ENCODE assay signal across 30 mouse cellular contexts in the genomic region with DNA sequence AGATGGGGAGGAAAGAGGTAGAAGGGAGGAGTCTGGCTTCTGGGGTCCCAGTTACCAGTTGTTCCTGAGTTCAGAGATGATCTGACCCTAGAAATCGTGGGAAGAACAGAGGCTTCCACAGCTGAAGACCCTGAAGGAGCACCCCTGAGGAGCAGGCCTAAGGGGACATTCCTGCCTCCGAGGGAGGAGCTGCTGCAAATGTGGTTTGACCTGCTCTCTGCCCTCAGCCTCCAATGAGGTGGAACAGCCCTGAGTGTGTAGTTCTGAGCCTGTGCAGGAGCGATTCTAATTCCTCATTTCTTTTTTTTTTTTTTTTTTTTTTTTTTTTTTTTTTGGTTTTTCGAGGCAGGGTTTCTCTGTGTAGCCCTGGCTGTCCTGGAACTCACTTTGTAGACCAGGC. TPM values are rescaled to one million over a fixed set of nuclear protein-coding genes. Genes with fewer than 3 reads are reported as not detected.
DNase-seq lines count a peak whose midpoint lies in the region; ATAC-seq and TF ChIP-seq lines count a peak whose summit lies in the region.
"Had no signal": no experiment of that assay in that cellular context is flagged by ENCODE, and none has a peak within 500 bp of the region (broad histone marks: within the 10 kb centered on the region; RNA-seq: fewer than 3 reads in every experiment).

No protein-coding gene starts in this region.

- no peak for TF ChIP-seq CTCF in kidney, adult 2 months (conservative IDR thresholded peaks at IDR 0.05; ENCODE audit: insufficient read depth, insufficient read length, low read depth, low read length)

- DNase-seq in kidney, adult 2 months: peak; percentile 86
- DNase-seq in kidney, postnatal 36 days: peak; percentile 70 to 75
- DNase-seq in thymus, postnatal 10 days (ENCODE audit: low spot score in 2 of 2): no peak
- no peak for DNase-seq in yolk sac, embryonic 10.5 days (ENCODE audit: low spot score)
- no peak for DNase-seq in MN1 (ENCODE audit: low spot score)
- DNase-seq: adrenal gland, adult 8-10 months; B cell, adult 2 months; cerebellum, adult 11 months; cerebellum, postnatal 10 days; gastrocnemius, adult 2 months; gastrocnemius, postnatal 36 days; heart, adult 2 months; heart, postnatal 10 days; lung, embryonic 14.5 days; lung, postnatal 14 days; thymus, postnatal 14 days had no signal

- no peaks in the 10 kb centered on the region for H3K9me3 ChIP-seq in kidney, embryonic 16.5 days (ENCODE audit: low read length)
- no peaks in the 10 kb centered on the region for H3K9me3 ChIP-seq in intestine, embryonic 16.5 days (ENCODE audit: control insufficient read depth, low read length)
- H3K9me3 ChIP-seq: embryonic facial prominence, embryonic 13.5 days; forebrain, embryonic 10.5 days; heart, embryonic 13.5 days; limb, embryonic 12.5 days; liver, embryonic 15.5 days; neural tube, embryonic 13.5 days had no signal

- peak; percentile 87 for ATAC-seq in kidney, embryonic 16.5 days (ENCODE audit: low FRiP score, low TSS enrichment)
- no peak for ATAC-seq in intestine, embryonic 16.5 days
- ATAC-seq: forebrain, embryonic 16.5 days; hindbrain, embryonic 16.5 days; midbrain, embryonic 16.5 days had no signal

- no peak for TF ChIP-seq POLR2A in kidney, adult 2 months (IDR thresholded peaks at IDR 0.05; ENCODE audit: low read depth, low read length)

- H3K4me2 ChIP-seq in kidney, embryonic 16.5 days (replicated peaks; ENCODE audit: low read depth, low read length): no peak overlapping the region
- H3K4me2 ChIP-seq in intestine, embryonic 16.5 days (ENCODE audit: low read depth, low read length): no peak overlapping the region
- H3K4me2 ChIP-seq: embryonic facial prominence, embryonic 13.5 days; heart, embryonic 13.5 days; limb, embryonic 12.5 days; liver, embryonic 15.5 days; lung, embryonic 14.5 days; midbrain, embryonic 11.5 days; neural tube, embryonic 13.5 days had no signal

- H3K27ac ChIP-seq in kidney, adult 2 months (ENCODE audit: insufficient read depth, low read depth, low read length): peak overlapping the region; percentile 87
- peak overlapping the region; percentile 57 for H3K27ac ChIP-seq in kidney, embryonic 16.5 days (ENCODE audit: low read length)
- H3K27ac ChIP-seq in intestine, embryonic 16.5 days (ENCODE audit: low read length): no peak overlapping the region
- H3K27ac ChIP-seq: embryonic facial prominence, embryonic 13.5 days; forebrain, embryonic 10.5 days; gastrocnemius, adult 2 months; heart, adult 2 months; heart, embryonic 13.5 days; limb, embryonic 12.5 days; liver, embryonic 15.5 days; neural tube, embryonic 13.5 days had no signal

- H3K4me3 ChIP-seq in kidney, adult 2 months (ENCODE audit: insufficient read depth, low read depth, low read length): no peak overlapping the region
- H3K4me3 ChIP-seq in kidney, embryonic 16.5 days (ENCODE audit: low read length): no peak overlapping the region
- H3K4me3 ChIP-seq in intestine, embryonic 16.5 days (ENCODE audit: low read length): no peak overlapping the region
- H3K4me3 ChIP-seq: embryonic facial prominence, embryonic 13.5 days; forebrain, embryonic 10.5 days; gastrocnemius, adult 2 months; heart, adult 2 months; heart, embryonic 13.5 days; limb, embryonic 12.5 days; liver, embryonic 15.5 days; myocyte; neural tube, embryonic 13.5 days had no signal

- no peaks in the 10 kb centered on the region for H3K27me3 ChIP-seq in kidney, adult 2 months (replicated peaks; ENCODE audit: control insufficient read depth, insufficient read depth, low read length)
- H3K27me3 ChIP-seq in kidney, embryonic 16.5 days (ENCODE audit: insufficient read depth, low read length): no peaks in the 10 kb centered on the region
- H3K27me3 ChIP-seq in intestine, embryonic 16.5 days (replicated peaks; ENCODE audit: control insufficient read depth, insufficient read depth, low read length): no peaks in the 10 kb centered on the region
- H3K27me3 ChIP-seq: embryonic facial prominence, embryonic 13.5 days; liver, embryonic 15.5 days; neural tube, embryonic 13.5 days had no signal

- H3K9ac ChIP-seq in kidney, embryonic 16.5 days (replicated peaks; ENCODE audit: low read length): no peak overlapping the region
- H3K9ac ChIP-seq in intestine, embryonic 16.5 days (ENCODE audit: low read depth, low read length): no peak overlapping the region
- H3K9ac ChIP-seq: embryonic facial prominence, embryonic 13.5 days; heart, embryonic 13.5 days; limb, embryonic 12.5 days; liver, embryonic 15.5 days; lung, embryonic 14.5 days; neural tube, embryonic 13.5 days had no signal

- 25% methylated on average over 4 of the region's 4 CpGs for WGBS in kidney, adult 2 months
- WGBS in kidney, embryonic 16.5 days: 18% methylated on average over 3 of the region's 4 CpGs
- WGBS in intestine, embryonic 16.5 days: 54% methylated on average over 3 of the region's 4 CpGs

- no peaks in the 10 kb centered on the region; the same call in 1 of the 2 replicates for H3K36me3 ChIP-seq in kidney, adult 2 months (ENCODE audit: control insufficient read depth, insufficient read depth, low read length)
- no peaks in the 10 kb centered on the region for H3K36me3 ChIP-seq in kidney, embryonic 16.5 days (ENCODE audit: insufficient read depth, low read length)
- H3K36me3 ChIP-seq in intestine, embryonic 16.5 days (ENCODE audit: control insufficient read depth, insufficient read depth, low read length): no peaks in the 10 kb centered on the region
- H3K36me3 ChIP-seq: embryonic facial prominence, embryonic 13.5 days; forebrain, embryonic 10.5 days; heart, embryonic 13.5 days; limb, embryonic 12.5 days; liver, embryonic 15.5 days; neural tube, embryonic 13.5 days had no signal

- peaks cover 34% of the 10 kb centered on the region for H3K4me1 ChIP-seq in kidney, adult 2 months (ENCODE audit: control insufficient read depth, insufficient read depth, low read length)
- H3K4me1 ChIP-seq in kidney, embryonic 16.5 days (ENCODE audit: insufficient read depth, low read length): peaks cover 19% of the 10 kb centered on the region
- peaks cover 5% of the 10 kb centered on the region for H3K4me1 ChIP-seq in intestine, embryonic 16.5 days (ENCODE audit: control insufficient read depth, insufficient read depth, low read length)
- H3K4me1 ChIP-seq: embryonic facial prominence, embryonic 13.5 days; heart, embryonic 13.5 days; limb, embryonic 12.5 days; liver, embryonic 15.5 days; neural tube, embryonic 13.5 days had no signal

RNA-seq across cellular contexts. Expression of a gene that starts 6.4 kb away (rescaled TPM):
- 166 and 182 TPM in 2 replicates for polyA plus RNA-seq in kidney, adult 2 months (2012; rRNA removed)
- 30.1 and 33.1 TPM in 2 replicates for polyA plus RNA-seq in kidney, embryonic 16.5 days (2015; fragmentation: Nextera tagmentation; extraction: Ambion mirVana)
- 104 and 121 TPM in 2 replicates for polyA plus RNA-seq in intestine, embryonic 16.5 days (2015; fragmentation: Nextera tagmentation; extraction: Ambion mirVana)
- polyA plus RNA-seq: forebrain, embryonic 16.5 days; hindbrain, embryonic 16.5 days; midbrain, embryonic 16.5 days; myocyte; neural tube, embryonic 13.5 days had no signal

RNA-seq across cellular contexts. Expression of a gene that starts 10.7 kb away (rescaled TPM):
- polyA plus RNA-seq in kidney, adult 2 months (2012; rRNA removed): 30.3 and 44.7 TPM in 2 replicates
- 8.0 and 8.9 TPM in 2 replicates for polyA plus RNA-seq in kidney, embryonic 16.5 days (2015; fragmentation: Nextera tagmentation; extraction: Ambion mirVana)
- polyA plus RNA-seq in intestine, embryonic 16.5 days (2015; fragmentation: Nextera tagmentation; extraction: Ambion mirVana): 20.0 and 20.1 TPM in 2 replicates
- polyA plus RNA-seq: forebrain, embryonic 16.5 days; midbrain, embryonic 16.5 days; myocyte; neural tube, embryonic 13.5 days; testis, adult 2 months had no signal

RNA-seq across cellular contexts. Expression of a gene that starts 43.3 kb away (rescaled TPM):
- 44.5 and 51.8 TPM in 2 replicates for polyA plus RNA-seq in kidney, adult 2 months (2012; rRNA removed)
- polyA plus RNA-seq in kidney, embryonic 16.5 days (2015; fragmentation: Nextera tagmentation; extraction: Ambion mirVana): 65.3 and 66.4 TPM in 2 replicates
- polyA plus RNA-seq in intestine, embryonic 16.5 days (2015; fragmentation: Nextera tagmentation; extraction: Ambion mirVana): 21.3 and 21.8 TPM in 2 replicates
- polyA plus RNA-seq: myocyte had no signal

Comparison
In these comparisons a context has a peak if more than half of its experiments do, and no peak if none do; other contexts are left out.
1. DNase-seq: peak in kidney, adult 2 months (single experiment) and kidney, postnatal 36 days (2 of 2); none in thymus, postnatal 10 days (0 of 2), yolk sac, embryonic 10.5 days (single experiment) and MN1 (single experiment).